Mouse (Mus musculus): Measurements from ENCODE around the gene Gm9268.
"Not testable (repeated sequence)": the region's sequence is repeated elsewhere in the genome, so short reads cannot be mapped to it uniquely, and the experiment has no call there.

Gene Gm9268

DNA sequence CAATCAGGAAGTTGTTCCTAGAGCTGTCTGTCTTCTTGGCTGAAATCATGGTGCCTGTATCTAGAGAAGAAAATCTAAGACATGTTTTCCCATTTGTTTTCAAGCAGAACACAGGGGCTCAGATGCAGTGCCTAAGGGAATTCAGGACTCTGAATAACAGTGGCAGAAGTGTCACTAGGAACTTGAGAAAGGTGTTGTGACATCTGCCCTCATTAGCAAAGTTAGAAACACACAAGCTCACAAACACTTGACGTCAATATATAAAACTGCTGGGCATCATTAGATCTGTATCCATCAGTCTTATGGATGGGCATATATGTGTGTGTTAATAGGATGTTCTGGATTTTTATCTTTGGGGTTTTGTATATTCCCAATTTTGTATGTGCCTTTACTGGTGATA lies at the start of gene Gm9268:
TSS of gene Gm9268 (plus strand) at position 301 of the 400 bp plus-strand sequence.
- DNase-seq (ENCODE audit: low spot score) = not testable (repeated sequence)

DNA sequence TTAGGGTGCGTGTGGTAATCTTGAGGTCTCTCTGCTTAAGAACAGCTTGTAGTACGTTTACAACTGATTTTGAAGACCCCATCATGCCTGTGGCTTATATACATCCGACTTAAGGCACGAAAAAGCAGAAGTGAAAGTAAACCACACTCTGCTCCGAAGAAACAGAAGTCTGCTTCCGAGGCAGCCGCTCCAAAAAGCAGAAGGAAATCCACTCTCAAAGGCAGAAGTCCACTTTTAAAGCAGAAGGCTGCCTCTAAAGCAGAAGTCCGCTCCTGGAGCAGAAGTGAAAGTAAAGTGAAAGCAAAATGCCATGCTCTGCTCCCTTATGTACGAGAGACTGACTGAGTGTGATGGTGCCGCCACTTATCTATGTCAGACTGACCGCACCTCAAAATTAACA lies 38.5 kb upstream of the Gm9268 start:
- DNase-seq (ENCODE audit: low spot score) = no peak

DNA sequence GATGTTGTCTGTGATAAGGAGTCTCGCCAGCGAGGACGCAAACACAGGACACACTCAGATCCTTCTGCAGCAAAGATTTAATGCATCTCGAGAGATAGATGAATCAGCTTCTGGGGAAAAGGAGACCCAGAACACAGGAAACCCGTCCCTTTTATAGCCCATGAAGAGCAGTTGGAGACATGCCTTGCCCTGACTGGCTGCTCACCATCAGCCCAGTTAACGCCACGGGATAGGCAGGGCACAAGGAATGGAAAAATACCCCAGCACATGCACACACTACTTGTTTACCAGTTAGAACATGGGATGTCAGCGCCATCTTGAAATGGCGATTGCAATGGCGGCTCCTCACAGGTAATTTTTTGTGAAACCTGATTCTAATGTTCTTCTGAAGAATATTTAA lies 37.8 kb upstream of the Gm9268 start:
- DNase-seq (ENCODE audit: low spot score) = no peak

DNA sequence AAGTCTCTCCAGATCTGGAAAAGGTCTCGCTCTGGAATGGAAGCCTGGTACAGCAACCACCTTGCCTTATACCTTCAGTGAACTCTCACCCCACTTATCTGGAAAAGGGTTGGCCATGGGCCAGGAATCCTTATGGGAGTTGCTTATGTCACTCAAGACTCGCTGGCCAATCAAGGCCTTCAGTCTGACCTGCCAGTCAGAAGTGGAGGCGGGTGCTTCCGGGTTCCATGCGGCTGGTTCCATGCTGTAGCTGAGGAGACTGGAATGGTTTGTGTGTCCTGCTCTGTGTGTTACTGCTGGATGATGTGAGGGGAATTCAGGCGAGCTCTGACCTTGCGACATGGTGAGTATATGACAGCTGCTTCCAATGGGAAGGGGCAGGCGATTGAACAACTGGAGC lies 59.3 kb downstream of the Gm9268 start:
- no peak for DNase-seq (ENCODE audit: low spot score)
